Mouse (Mus musculus): ENCODE measurements around the gene Tsks.

Tsks gene

GRCm38 (mm10) chr7:44942904-44943303, at the start of gene Tsks:
Gene Tsks (plus strand): TSS chr7:44943204.
- no peak for DNase-seq (ENCODE audit: low spot score)

- DNase-seq (ENCODE audit: low spot score), result no peak
Observed at GRCm38 (mm10) chr7:44894175-44894574, 48.8 kb upstream of the Tsks start.

- no peak for DNase-seq (ENCODE audit: low spot score)
Observed at GRCm38 (mm10) chr7:44895206-44895592, 47.8 kb upstream of the Tsks start.

- peak; percentile 90 for DNase-seq (ENCODE audit: low spot score)
Observed at GRCm38 (mm10) chr7:44895593-44896434, 47.2 kb upstream of the Tsks start, which contains the start of gene Fuz. Gene Fuz (plus strand): TSS chr7:44896079.

- no peak for DNase-seq (ENCODE audit: low spot score)
Observed at GRCm38 (mm10) chr7:44896499-44896898, 46.5 kb upstream of the Tsks start.

- no peak for DNase-seq (ENCODE audit: low spot score)
Observed at GRCm38 (mm10) chr7:44898607-44899006, 44.4 kb upstream of the Tsks start.

GRCm38 (mm10) chr7:44900632-44901031, 42.4 kb upstream of the Tsks start:
- no peak for DNase-seq (ENCODE audit: low spot score)

- peak; percentile 44 for DNase-seq (ENCODE audit: low spot score)
Observed at GRCm38 (mm10) chr7:44901230-44901722, 41.7 kb upstream of the Tsks start.

GRCm38 (mm10) chr7:44905430-44905829, 37.6 kb upstream of the Tsks start:
- no peak for DNase-seq (ENCODE audit: low spot score)

- no peak for DNase-seq (ENCODE audit: low spot score)
Observed at GRCm38 (mm10) chr7:44908706-44909476, 34.1 kb upstream of the Tsks start.

- no peak for DNase-seq (ENCODE audit: low spot score)
Observed at GRCm38 (mm10) chr7:44914396-44914795, 28.6 kb upstream of the Tsks start.

GRCm38 (mm10) chr7:44915314-44915713, 27.7 kb upstream of the Tsks start:
- DNase-seq (ENCODE audit: low spot score), result no peak

- DNase-seq (ENCODE audit: low spot score), result no peak
Observed at GRCm38 (mm10) chr7:44916191-44916590, 26.8 kb upstream of the Tsks start.

GRCm38 (mm10) chr7:44916881-44917280, 26.1 kb upstream of the Tsks start:
- no peak for DNase-seq (ENCODE audit: low spot score)

- DNase-seq (ENCODE audit: low spot score), result no peak
Observed at GRCm38 (mm10) chr7:44918219-44918618, 24.8 kb upstream of the Tsks start.

- DNase-seq (ENCODE audit: low spot score), result no peak
Observed at GRCm38 (mm10) chr7:44919127-44919526, 23.9 kb upstream of the Tsks start.

GRCm38 (mm10) chr7:44922530-44922929, 20.5 kb upstream of the Tsks start:
- DNase-seq (ENCODE audit: low spot score), result no peak

- peak; percentile 33 for DNase-seq (ENCODE audit: low spot score)
Observed at GRCm38 (mm10) chr7:44925468-44925867, 17.5 kb upstream of the Tsks start.

- no peak for DNase-seq (ENCODE audit: low spot score)
Observed at GRCm38 (mm10) chr7:44928570-44928969, 14.4 kb upstream of the Tsks start.

- DNase-seq (ENCODE audit: low spot score), result peak; percentile 99
Observed at GRCm38 (mm10) chr7:44929204-44930151, 13.5 kb upstream of the Tsks start, which contains the start of gene Ap2a1. Gene Ap2a1 (minus strand): TSS chr7:44929496.

- no peak for DNase-seq (ENCODE audit: low spot score)
Observed at GRCm38 (mm10) chr7:44938680-44939079, 4.3 kb upstream of the Tsks start.

- no peak for DNase-seq (ENCODE audit: low spot score)
Observed at GRCm38 (mm10) chr7:44949922-44950321, 6.9 kb downstream of the Tsks start.
